Comparison of ENCODE assay signal across 10 mouse cellular contexts in genomic region chr8:105332523-105332922, GRCm38 (mm10).
"Had no signal": no experiment of that assay in that cellular context is flagged by ENCODE, and none has a peak within 500 bp of the region (broad histone marks: within the 10 kb centered on the region; RNA-seq: fewer than 3 reads in every experiment).

No protein-coding gene starts in this region.

- H3K4me3 ChIP-seq: layer of hippocampus, adult 2 months; limb, embryonic 13.5 days; liver, embryonic 13.5 days; midbrain, embryonic 12.5 days had no signal

- DNase-seq: kidney, adult 18-20 months; kidney, postnatal 10 days; left cerebral cortex, postnatal 4 days; liver, embryonic 13.5 days; right cerebral cortex, postnatal 14 days; thymus, adult 2 months had no signal

- H3K27ac ChIP-seq: layer of hippocampus, adult 2 months; limb, embryonic 13.5 days; liver, embryonic 13.5 days; midbrain, embryonic 12.5 days had no signal

- H3K9ac ChIP-seq: limb, embryonic 13.5 days; liver, embryonic 13.5 days; midbrain, embryonic 12.5 days had no signal

- ATAC-seq: midbrain, embryonic 16.5 days had no signal

- H3K9me3 ChIP-seq: limb, embryonic 13.5 days; liver, embryonic 13.5 days; midbrain, embryonic 12.5 days had no signal

- H3K27me3 ChIP-seq: limb, embryonic 13.5 days; liver, embryonic 13.5 days; midbrain, embryonic 12.5 days had no signal

- H3K4me2 ChIP-seq: limb, embryonic 13.5 days; liver, embryonic 13.5 days; midbrain, embryonic 12.5 days had no signal
